Mouse (Mus musculus) kidney, embryonic 14.5 days (tissue): ENCODE measurements around the gene Rhoa. TPM values are rescaled to one million over a fixed set of nuclear protein-coding genes. Genes with fewer than 3 reads are reported as not detected.
"Not testable (repeated sequence)": the region's sequence is repeated elsewhere in the genome, so short reads cannot be mapped to it uniquely, and the experiment has no call there.

Experiments
- ATAC-seq: fragments of 200-750 bp; cut with Nextera tagmentation; 2 replicates; pipeline ENCODE4 v1.8.0; 2017; ENCODE audit warnings: moderate number of reproducible peaks, mild to moderate bottlenecking, moderate TSS enrichment, moderate library complexity; ENCODE audit not compliant: low FRiP score, low TSS enrichment
- H3K27ac ChIP-seq: fragments of 300-500 bp; sonication (generic); 2 replicates; pipeline ENCODE4 v1.5.1; 2014; ENCODE audit warnings: low read depth, mild to moderate bottlenecking, low read length, moderate library complexity, mixed read lengths
- H3K27me3 ChIP-seq: fragments of 300-500 bp; sonication (generic); 2 replicates; pipeline ENCODE4 v1.6.1; 2014; ENCODE audit warnings: mild to moderate bottlenecking, low read length; ENCODE audit not compliant: control insufficient read depth, insufficient read depth
- H3K36me3 ChIP-seq: fragments of 300-500 bp; sonication (generic); 2 replicates; pipeline ENCODE4 v1.6.1; 2014; ENCODE audit warnings: low read length, mixed read lengths; ENCODE audit not compliant: control insufficient read depth, insufficient read depth
- H3K4me1 ChIP-seq: fragments of 300-500 bp; sonication (generic); 2 replicates; pipeline ENCODE4 v1.6.1; 2014; ENCODE audit warnings: low read length, mixed read lengths; ENCODE audit not compliant: control insufficient read depth, insufficient read depth
- H3K4me2 ChIP-seq: fragments of 300-500 bp; sonication (generic); replicated peaks from 2 replicates; pipeline ENCODE4 v1.6.1; 2014; ENCODE audit warnings: low read depth, mild to moderate bottlenecking, low read length
- H3K4me3 ChIP-seq: fragments of 300-500 bp; sonication (generic); 2 replicates; pipeline ENCODE4 v1.5.1; 2014; ENCODE audit warnings: mild to moderate bottlenecking, low read length
- H3K9ac ChIP-seq: fragments of 300-500 bp; sonication (generic); 2 replicates; pipeline ENCODE4 v1.6.1; 2014; ENCODE audit warnings: low read depth, mild to moderate bottlenecking, low read length, moderate library complexity
- H3K9me3 ChIP-seq: fragments of 300-500 bp; sonication (generic); 2 replicates; pipeline ENCODE4 v1.6.1; 2016; ENCODE audit warnings: low read length; ENCODE audit not compliant: control insufficient read depth
- WGBS: fragments of 180-500 bp; shearing (Covaris S2); extraction: QIAGEN DNeasy Blood & Tissue Kit; methylation state at CpG from one replicate; pipeline ENCODE4 v1.1.7; 2014; 5-methylcytosine and 5-hydroxymethylcytosine counted together
- polyA plus RNA-seq: library from polyadenylated mRNA; unstranded; fragments of >200 nt; fragmentation: Nextera tagmentation; extraction: Ambion mirVana; gene quantifications from 2 replicates; pipeline ENCODE4 v1.2.1, GENCODE M21; 2014

The Rhoa gene
- polyA plus RNA-seq, 1 experiment from 2014 or later: 317 TPM

DNA sequence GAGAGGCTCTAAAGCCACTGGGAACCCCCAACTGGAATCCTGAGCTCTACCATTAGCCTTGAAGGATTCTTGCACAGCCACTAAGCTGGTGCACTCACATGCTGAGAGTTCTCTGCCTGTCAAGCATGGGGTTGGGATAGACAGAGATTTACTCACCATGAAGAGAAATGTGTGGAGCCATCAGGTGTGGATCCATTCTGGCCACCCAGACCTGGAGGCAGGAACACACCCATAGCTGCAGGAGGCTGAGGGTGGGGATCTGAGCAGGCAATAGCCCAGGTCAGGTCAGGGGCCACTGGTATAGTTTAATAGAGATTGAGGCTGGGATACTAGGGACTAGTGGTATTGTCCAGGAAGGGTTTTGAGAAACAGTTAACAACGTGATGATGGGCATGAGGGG lies 759 bp upstream of the Rhoa start:
- Histone ChIP-seq H3K4me2 (peak overlapping the region; percentile 60), H3K27me3 (no peaks in the 10 kb centered on the region), H3K4me3 (peak overlapping the region; percentile 76), H3K9ac (peak overlapping the region; percentile 77), H3K4me1 (peaks cover 24% of the 10 kb centered on the region), H3K9me3 (no peaks in the 10 kb centered on the region), H3K36me3 (peaks cover 28% of the 10 kb centered on the region), H3K27ac (peak overlapping the region; percentile 12; the same call in 1 of the 2 replicates)
- 4% methylated on average over 1 of the region's 1 CpGs for WGBS
- no peak for ATAC-seq

DNA sequence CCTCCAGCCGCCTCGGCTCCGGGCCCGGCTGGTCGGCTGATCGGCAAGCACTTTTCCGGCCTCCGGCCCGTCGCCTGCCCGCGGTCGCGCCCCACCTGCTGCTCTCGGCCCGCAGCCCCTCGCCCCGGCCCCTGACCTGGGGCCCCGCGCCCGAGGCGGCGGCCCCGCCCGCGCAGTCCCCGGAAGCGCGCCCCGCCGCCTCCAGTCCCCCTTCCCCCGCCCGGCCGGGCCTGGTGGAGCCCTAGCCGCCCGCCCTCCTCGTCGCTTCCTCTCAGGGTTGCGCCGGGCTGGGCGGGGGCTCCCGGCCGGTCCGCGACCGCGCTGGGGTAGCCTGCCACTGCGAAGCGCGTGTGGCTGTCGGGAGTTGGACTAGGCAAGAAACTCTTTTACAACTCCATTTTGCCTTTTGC lies 647 bp downstream of the Rhoa start:
- Histone ChIP-seq H3K9ac (peak overlapping the region; percentile 95), H3K27me3 (no peaks in the 10 kb centered on the region), H3K4me3 (peak overlapping the region; percentile 76), H3K27ac (peak overlapping the region; percentile 100), H3K4me2 (peak overlapping the region; percentile 81), H3K36me3 (peaks cover 20% of the 10 kb centered on the region), H3K9me3 (no peaks in the 10 kb centered on the region), H3K4me1 (peaks cover 24% of the 10 kb centered on the region)
- 1% methylated on average over 48 of the region's 51 CpGs for WGBS
- ATAC-seq: peak; percentile 85

DNA sequence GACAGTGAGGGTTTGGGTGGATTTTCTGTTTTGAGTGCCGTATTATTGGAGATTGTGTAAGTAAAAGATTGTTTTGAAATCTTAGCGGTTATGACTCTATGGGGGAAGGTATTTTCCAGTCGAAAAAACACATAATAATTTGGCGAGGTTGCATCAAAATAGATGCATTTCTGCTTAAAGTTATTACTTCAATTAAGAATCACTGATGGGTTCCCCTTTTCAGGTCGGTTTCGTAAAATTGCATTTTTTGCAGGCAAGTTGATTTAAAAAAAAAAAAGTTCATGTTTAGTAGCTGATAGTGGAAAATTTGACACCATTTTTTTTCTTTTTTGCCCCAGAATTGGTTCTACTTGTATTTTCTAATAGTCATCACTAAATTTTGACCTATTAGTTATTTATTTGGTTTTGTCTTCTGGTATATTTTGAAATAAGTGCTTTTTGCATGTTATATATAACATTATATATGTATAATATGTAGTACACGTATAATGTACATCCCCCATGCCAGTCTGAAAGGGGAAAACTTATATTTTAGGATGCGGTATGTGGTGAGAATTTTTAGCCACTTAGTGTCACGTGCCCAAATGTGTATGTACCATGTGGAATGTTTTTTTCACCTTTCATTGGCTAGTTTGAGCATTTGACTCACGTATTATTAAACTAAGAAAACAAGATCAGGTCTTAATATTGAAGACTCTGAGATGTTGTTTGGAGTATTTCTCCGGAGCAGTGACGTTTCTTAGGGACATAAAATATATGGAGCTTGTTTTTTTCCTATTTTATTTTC lies 1.3 kb downstream of the Rhoa start:
- WGBS: 8% methylated on average over 12 of the region's 12 CpGs
- H3K27me3 ChIP-seq: no peaks in the 10 kb centered on the region

DNA sequence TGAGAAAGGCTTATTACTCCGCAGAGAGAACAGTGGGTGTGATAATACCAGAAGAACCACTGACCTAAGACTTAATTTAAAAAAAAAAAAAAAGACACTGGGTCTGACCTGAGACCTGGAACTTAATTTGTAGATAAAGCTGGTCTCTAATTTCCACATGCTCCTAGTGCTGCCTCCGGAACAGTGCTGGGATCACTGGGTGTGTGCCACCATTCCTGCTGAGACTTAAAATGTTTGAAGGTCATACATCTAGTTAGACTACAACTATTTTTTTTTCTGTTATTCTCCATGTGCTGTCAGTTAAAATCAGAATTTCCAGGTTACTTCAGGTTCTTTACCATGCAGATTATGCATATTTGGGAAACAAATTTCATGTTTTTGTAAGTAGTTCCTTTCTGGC lies 2.2 kb downstream of the Rhoa start:
- no peak for ATAC-seq
- Histone ChIP-seq H3K4me2 (peak overlapping the region; percentile 81), H3K27me3 (no peaks in the 10 kb centered on the region), H3K9me3 (no peaks in the 10 kb centered on the region), H3K36me3 (peaks cover 9% of the 10 kb centered on the region), H3K27ac (no peak overlapping the region), H3K4me3 (peak overlapping the region; percentile 76), H3K4me1 (peaks cover 24% of the 10 kb centered on the region), H3K9ac (peak overlapping the region; percentile 56; the same call in 1 of the 2 replicates)
- WGBS: 56% methylated on average over 2 of the region's 2 CpGs

More for the DNA sequence above, 1.3 kb downstream of the Rhoa start:
- peak overlapping the region; percentile 76 for H3K4me3 ChIP-seq
- peaks cover 24% of the 10 kb centered on the region for H3K4me1 ChIP-seq
- no peak for ATAC-seq
- peak overlapping the region; percentile 95 for H3K9ac ChIP-seq
- peak overlapping the region; percentile 81 for H3K4me2 ChIP-seq
- H3K9me3 ChIP-seq: no peaks in the 10 kb centered on the region
- peak overlapping the region; percentile 100; the same call in 1 of the 2 replicates for H3K27ac ChIP-seq
- peaks cover 18% of the 10 kb centered on the region for H3K36me3 ChIP-seq

DNA sequence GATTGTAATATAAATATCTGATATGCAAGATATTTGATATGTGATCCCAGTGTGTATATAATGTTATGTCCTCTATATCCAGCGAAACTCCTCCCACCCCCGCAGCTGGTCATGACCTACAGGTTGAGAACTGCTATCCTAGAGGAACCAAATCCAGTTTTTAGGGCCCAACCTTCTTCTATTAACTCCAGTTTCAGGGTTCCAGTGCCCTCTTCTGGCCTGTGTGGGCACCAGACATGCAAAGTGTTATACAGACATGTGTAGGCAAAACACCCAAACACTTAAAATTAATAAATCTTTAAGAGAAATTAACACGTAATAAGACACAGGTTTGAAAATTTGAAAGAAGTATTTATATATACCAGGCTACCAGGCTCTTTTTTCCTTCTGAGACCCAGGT lies 11.6 kb downstream of the Rhoa start:
- H3K4me3 ChIP-seq: no peak overlapping the region
- H3K27me3 ChIP-seq: no peaks in the 10 kb centered on the region
- H3K36me3 ChIP-seq: peaks cover 36% of the 10 kb centered on the region
- H3K4me2 ChIP-seq: no peak overlapping the region
- 91% methylated on average over 3 of the region's 3 CpGs for WGBS
- no peak overlapping the region for H3K9ac ChIP-seq
- no peak overlapping the region for H3K27ac ChIP-seq
- no peaks in the 10 kb centered on the region for H3K9me3 ChIP-seq
- ATAC-seq: no peak
- no peaks in the 10 kb centered on the region for H3K4me1 ChIP-seq

DNA sequence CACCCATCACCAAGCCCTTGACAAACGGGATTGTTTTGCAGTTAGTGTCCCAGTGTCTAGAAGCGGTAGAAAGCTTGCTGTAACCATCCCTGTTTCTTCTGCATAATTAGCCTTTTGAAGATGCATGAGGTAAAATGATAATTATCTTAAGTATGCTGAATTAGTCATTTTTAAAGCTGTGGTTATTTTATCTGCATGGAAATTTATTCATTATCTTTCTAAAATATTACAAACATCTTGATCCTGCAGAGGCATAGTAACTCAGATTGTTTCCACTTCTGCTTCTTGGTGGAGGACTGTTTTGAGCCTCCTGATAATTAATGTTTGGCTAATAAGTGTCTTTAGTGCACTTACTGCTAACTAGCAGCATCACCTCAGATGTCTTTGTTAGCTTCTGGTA lies 12.5 kb downstream of the Rhoa start:
- Histone ChIP-seq H3K36me3 (peaks cover 36% of the 10 kb centered on the region), H3K4me3 (no peak overlapping the region), H3K27me3 (no peaks in the 10 kb centered on the region), H3K27ac (no peak overlapping the region), H3K9ac (no peak overlapping the region), H3K4me2 (no peak overlapping the region), H3K4me1 (no peaks in the 10 kb centered on the region), H3K9me3 (no peaks in the 10 kb centered on the region)
- ATAC-seq: no peak
- 86% methylated on average over 2 of the region's 2 CpGs for WGBS

DNA sequence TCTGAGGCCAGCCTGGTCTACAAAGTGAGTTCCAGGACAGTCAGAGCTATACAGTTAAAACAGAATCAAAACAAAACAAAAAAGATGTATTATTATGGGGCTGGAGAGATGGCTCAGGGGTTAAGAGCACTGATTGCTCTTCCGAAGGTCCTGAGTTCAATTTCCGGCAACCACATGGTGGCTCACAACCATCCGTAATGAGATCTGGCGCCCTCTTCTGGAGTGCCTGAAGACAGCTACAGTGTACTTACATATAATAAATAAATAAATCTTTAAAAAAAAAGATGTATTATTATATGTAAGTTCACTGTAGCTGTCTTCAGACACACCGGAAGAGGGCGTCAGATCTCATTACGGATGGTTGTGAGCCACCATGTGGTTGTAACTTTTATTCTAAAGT lies 16.1 kb downstream of the Rhoa start:
- H3K4me2 ChIP-seq, H3K9ac ChIP-seq, ATAC-seq, H3K27me3 ChIP-seq, H3K9me3 ChIP-seq, H3K4me1 ChIP-seq, H3K4me3 ChIP-seq, H3K27ac ChIP-seq: not testable (repeated sequence)
- H3K36me3 ChIP-seq: peaks cover 23% of the 10 kb centered on the region; the same call in 1 of the 2 replicates
- 94% methylated on average over 7 of the region's 7 CpGs for WGBS

DNA sequence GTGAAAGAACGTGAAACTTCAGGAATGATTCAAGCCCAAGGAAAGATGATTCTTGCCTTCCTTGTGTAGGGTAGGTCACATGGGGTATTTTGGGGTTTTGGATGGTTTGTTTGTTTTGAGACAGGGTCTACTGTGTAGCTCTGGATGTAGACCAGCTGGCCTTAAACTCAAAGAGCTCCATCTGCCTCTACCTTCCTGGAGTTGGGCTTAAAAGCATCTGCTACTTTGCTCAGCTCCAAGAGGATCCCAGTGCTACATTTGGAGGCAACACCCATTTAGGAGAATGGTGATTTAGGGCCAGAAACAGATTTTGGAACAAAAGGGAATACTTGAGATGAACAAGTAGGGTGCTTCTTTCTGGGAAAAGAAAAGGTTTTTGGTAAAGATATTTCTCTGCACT lies 18.9 kb downstream of the Rhoa start:
- 87% methylated on average over 1 of the region's 1 CpGs for WGBS
- Histone ChIP-seq H3K36me3 (peaks cover 37% of the 10 kb centered on the region), H3K9me3 (no peaks in the 10 kb centered on the region), H3K4me3 (no peak overlapping the region), H3K27me3 (no peaks in the 10 kb centered on the region), H3K9ac (no peak overlapping the region), H3K4me1 (no peaks in the 10 kb centered on the region), H3K27ac (no peak overlapping the region), H3K4me2 (no peak overlapping the region)
- no peak for ATAC-seq

DNA sequence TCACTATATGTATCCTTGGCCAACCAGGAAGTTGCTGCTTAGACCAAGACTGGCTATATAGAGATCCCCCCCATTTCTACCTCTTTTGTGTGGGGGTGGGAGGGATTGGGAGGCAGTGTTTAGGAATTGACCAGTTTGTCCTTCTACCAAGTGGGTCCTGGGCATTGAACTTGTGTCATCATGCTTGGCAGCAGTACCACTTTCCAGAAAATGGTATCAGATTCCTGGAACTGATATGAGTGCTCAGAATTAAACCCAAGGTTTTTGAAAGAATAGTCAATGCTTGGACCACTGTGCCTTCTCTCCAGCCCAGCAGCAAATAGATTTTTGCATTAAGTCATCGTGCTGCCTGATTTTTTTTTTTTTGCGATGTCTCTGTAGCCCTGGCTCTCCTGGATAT lies 19.9 kb downstream of the Rhoa start:
- no peak overlapping the region for H3K9ac ChIP-seq
- no peak overlapping the region for H3K4me2 ChIP-seq
- WGBS: 98% methylated on average over 2 of the region's 2 CpGs
- H3K27me3 ChIP-seq: no peaks in the 10 kb centered on the region
- no peak for ATAC-seq
- no peaks in the 10 kb centered on the region for H3K9me3 ChIP-seq
- H3K36me3 ChIP-seq: peaks cover 42% of the 10 kb centered on the region
- no peak overlapping the region for H3K4me3 ChIP-seq
- H3K27ac ChIP-seq: no peak overlapping the region
- no peaks in the 10 kb centered on the region for H3K4me1 ChIP-seq
